Mouse (Mus musculus): Measurements from ENCODE around the gene 4930550C14Rik. TPM values are rescaled to one million over a fixed set of nuclear protein-coding genes. Genes with fewer than 3 reads are reported as not detected.

Gene 4930550C14Rik
- 0.43 and 0.45 TPM in 2 replicates for polyA plus RNA-seq (2015; fragmentation: Nextera tagmentation; extraction: Ambion mirVana)

- WGBS: 22% methylated on average over 11 of the region's 11 CpGs
- Histone ChIP-seq H3K4me3 (no peak within 1 kb of the TSS), H3K36me3 (no peaks in the 10 kb centered on the region), H3K4me1 (replicated peaks) (peaks cover 30% of the 10 kb centered on the region), H3K27ac (peak within 1 kb of the TSS; percentile 62; the same call in 1 of the 2 replicates), H3K4me2 (peak within 1 kb of the TSS; percentile 40), H3K9me3 (no peaks in the 10 kb centered on the region), H3K9ac (no peak within 1 kb of the TSS), H3K27me3 (no peaks in the 10 kb centered on the region)
- ATAC-seq (ENCODE audit: low FRiP score): no peak
Observed at GRCm38 (mm10) chr9:53402291-53402711, at the start of gene 4930550C14Rik. TSS of gene 4930550C14Rik (plus strand) at chr9:53402325.

DNA sequence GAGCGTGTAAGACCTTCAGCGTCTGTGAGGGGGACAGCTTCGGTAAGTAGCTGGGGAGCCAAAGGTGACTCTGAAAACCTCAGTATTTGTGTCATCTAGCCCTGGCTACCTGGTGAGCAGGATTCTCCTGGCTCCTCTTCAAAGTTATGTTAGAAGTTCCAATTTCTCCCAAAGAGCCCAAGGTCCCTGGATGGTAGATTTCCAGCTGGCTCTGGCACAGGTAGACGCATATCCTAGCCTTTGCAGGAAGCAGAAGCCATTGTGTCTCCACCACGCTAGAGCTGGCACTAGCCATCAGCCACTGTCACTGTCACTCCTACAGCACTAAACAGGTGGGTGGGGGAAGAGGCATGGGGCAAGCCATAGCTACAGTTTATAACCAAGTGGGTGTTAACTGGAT is 49.0 kb upstream of the 4930550C14Rik start:
- H3K4me2 ChIP-seq: no peak overlapping the region
- H3K27ac ChIP-seq: no peak overlapping the region
- no peaks in the 10 kb centered on the region for H3K27me3 ChIP-seq
- no peak overlapping the region for H3K9ac ChIP-seq
- ATAC-seq (ENCODE audit: low FRiP score): no peak
- no peaks in the 10 kb centered on the region for H3K4me1 ChIP-seq (replicated peaks)
- 92% methylated on average over 5 of the region's 5 CpGs for WGBS
- no peaks in the 10 kb centered on the region for H3K36me3 ChIP-seq
- H3K4me3 ChIP-seq: no peak overlapping the region
- 0 out of 2 replicates have a peak, but pooled peaks cover 5% of the 10 kb centered on the region for H3K9me3 ChIP-seq

DNA sequence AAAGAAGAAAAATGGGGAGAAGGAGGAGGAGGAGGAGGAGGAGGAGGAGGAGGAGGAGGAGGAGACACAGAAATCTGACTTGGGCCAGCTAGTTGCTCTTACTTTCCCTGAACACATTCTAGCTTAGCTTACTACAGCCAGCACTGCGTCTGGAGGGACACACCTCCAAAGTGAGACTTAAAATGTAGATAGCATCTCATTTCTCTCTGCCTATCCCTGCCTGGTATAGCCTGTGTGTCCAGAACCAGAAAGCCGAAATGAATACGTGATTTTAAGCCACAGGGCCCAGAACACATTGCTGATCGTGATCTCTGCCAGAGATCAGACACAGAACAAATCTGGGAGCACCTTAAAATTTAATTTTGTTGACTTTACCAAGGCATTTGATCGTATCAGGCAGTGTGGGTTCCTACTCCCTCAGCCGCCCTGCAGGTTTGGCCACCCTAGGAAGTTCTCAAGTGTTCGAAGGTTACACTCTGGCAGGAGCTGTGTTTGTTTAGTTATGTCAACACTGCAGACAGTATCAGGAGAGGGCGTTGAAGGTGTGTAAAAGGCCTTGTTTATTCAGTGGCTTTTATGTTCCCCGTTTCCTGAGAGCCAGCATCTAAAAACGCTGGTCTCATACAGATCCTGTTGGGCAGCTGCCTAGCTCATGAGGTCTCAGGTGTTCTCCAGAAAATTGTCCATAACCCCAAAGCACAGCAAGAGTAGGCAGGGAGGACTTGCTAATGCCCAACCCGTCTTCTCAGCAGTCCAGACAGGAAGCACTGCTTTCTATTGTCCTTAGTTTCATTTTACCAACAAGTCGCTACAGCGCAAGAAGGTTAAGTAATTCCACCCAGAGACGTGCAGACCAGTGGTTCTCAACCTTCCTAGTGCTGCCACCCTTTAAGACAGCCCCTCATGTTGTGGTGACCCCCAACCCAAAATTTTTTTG is 45.6 kb upstream of the 4930550C14Rik start:
- Histone ChIP-seq H3K27ac (no peak overlapping the region), H3K36me3 (no peaks in the 10 kb centered on the region), H3K4me2 (no peak overlapping the region), H3K9me3 (no peaks in the 10 kb centered on the region), H3K9ac (no peak overlapping the region), H3K27me3 (no peaks in the 10 kb centered on the region), H3K4me3 (no peak overlapping the region), H3K4me1 (replicated peaks) (no peaks in the 10 kb centered on the region)
- WGBS: 78% methylated on average over 14 of the region's 14 CpGs
- no peak for ATAC-seq (ENCODE audit: low FRiP score)

DNA sequence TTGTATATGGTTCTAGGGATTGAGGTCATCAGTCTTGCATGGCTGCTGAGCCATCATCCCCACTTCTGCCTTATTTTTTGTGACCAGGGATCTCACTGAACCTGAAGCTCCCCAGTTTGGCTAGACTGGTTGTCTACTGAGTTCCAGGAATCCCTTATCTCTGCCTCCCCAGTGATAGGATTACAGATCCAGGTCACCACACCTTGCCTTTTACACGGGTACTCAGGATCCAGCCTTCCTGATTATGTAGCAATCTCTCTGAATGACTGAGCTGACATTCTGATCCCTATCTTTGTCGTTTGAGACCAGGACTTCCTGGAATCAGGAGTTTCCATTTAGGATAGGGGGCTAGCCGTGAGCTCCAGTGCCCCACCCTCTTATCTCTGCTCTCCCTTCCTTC is 30.8 kb upstream of the 4930550C14Rik start:
- Histone ChIP-seq H3K9ac (no peak overlapping the region), H3K9me3 (no peaks in the 10 kb centered on the region), H3K4me1 (replicated peaks) (no peaks in the 10 kb centered on the region), H3K4me2 (no peak overlapping the region), H3K4me3 (no peak overlapping the region), H3K36me3 (no peaks in the 10 kb centered on the region), H3K27ac (no peak overlapping the region), H3K27me3 (no peaks in the 10 kb centered on the region)
- no peak for ATAC-seq (ENCODE audit: low FRiP score)
- 71% methylated on average over 3 of the region's 3 CpGs for WGBS

- H3K4me2 ChIP-seq: no peak overlapping the region
- no peaks in the 10 kb centered on the region for H3K27me3 ChIP-seq
- H3K9ac ChIP-seq: no peak overlapping the region
- H3K4me3 ChIP-seq: no peak overlapping the region
- WGBS: 84% methylated on average over 4 of the region's 4 CpGs
- H3K9me3 ChIP-seq: no peaks in the 10 kb centered on the region
- H3K36me3 ChIP-seq: no peaks in the 10 kb centered on the region
- H3K27ac ChIP-seq: no peak overlapping the region
- no peak for ATAC-seq (ENCODE audit: low FRiP score)
- no peaks in the 10 kb centered on the region for H3K4me1 ChIP-seq (replicated peaks)
Observed at GRCm38 (mm10) chr9:53375907-53376306, 26.2 kb upstream of the 4930550C14Rik start.

- Histone ChIP-seq H3K4me3 (no peak overlapping the region), H3K27ac (no peak overlapping the region), H3K9me3 (no peaks in the 10 kb centered on the region), H3K27me3 (no peaks in the 10 kb centered on the region), H3K4me2 (no peak overlapping the region), H3K9ac (no peak overlapping the region), H3K36me3 (no peaks in the 10 kb centered on the region), H3K4me1 (replicated peaks) (no peaks in the 10 kb centered on the region)
- 84% methylated on average over 13 of the region's 13 CpGs for WGBS
- ATAC-seq (ENCODE audit: low FRiP score): no peak
Observed at GRCm38 (mm10) chr9:53376820-53377219, 25.3 kb upstream of the 4930550C14Rik start.

DNA sequence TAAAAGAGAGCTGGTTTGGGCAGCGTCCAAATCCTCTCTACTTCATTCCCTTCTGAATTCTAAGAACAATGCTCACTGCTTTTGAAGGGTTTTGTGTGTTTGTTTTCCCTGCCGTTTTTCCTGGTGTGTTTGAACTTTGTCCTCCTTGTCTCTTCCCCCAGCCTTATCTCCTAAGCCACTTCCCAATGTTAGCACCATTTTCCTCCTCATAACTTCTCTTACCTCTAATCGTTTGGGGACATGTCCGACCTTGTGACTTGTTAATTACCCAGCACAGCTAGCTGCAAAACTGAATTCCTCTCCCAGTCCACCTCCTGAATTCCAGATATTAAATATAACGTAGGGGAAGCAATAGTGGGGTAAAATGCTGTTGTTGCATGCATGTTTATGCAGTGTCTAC is 24.5 kb upstream of the 4930550C14Rik start:
- WGBS: 75% methylated on average over 5 of the region's 5 CpGs
- Histone ChIP-seq H3K4me3 (no peak overlapping the region), H3K27ac (no peak overlapping the region), H3K4me1 (replicated peaks) (no peaks in the 10 kb centered on the region), H3K36me3 (no peaks in the 10 kb centered on the region), H3K9me3 (no peaks in the 10 kb centered on the region), H3K27me3 (no peaks in the 10 kb centered on the region), H3K4me2 (no peak overlapping the region), H3K9ac (no peak overlapping the region)
- ATAC-seq (ENCODE audit: low FRiP score): no peak

- Histone ChIP-seq H3K27me3 (0 out of 2 replicates have a peak, but pooled peaks cover 2% of the 10 kb centered on the region), H3K27ac (no peak overlapping the region), H3K9me3 (no peaks in the 10 kb centered on the region), H3K9ac (no peak overlapping the region), H3K4me3 (no peak overlapping the region), H3K4me2 (no peak overlapping the region), H3K4me1 (replicated peaks) (no peaks in the 10 kb centered on the region), H3K36me3 (no peaks in the 10 kb centered on the region)
- ATAC-seq (ENCODE audit: low FRiP score): no peak
- WGBS: 78% methylated on average over 3 of the region's 3 CpGs
Observed at GRCm38 (mm10) chr9:53378171-53378570, 24.0 kb upstream of the 4930550C14Rik start.

- no peak overlapping the region for H3K4me2 ChIP-seq
- no peak overlapping the region for H3K27ac ChIP-seq
- no peak overlapping the region for H3K4me3 ChIP-seq
- H3K9me3 ChIP-seq: no peaks in the 10 kb centered on the region
- no peaks in the 10 kb centered on the region for H3K36me3 ChIP-seq
- H3K9ac ChIP-seq: no peak overlapping the region
- 87% methylated on average over 2 of the region's 2 CpGs for WGBS
- 0 out of 2 replicates have a peak, but pooled peaks cover 2% of the 10 kb centered on the region for H3K27me3 ChIP-seq
- no peak for ATAC-seq (ENCODE audit: low FRiP score)
- H3K4me1 ChIP-seq (replicated peaks): peaks cover 12% of the 10 kb centered on the region; the same call in 1 of the 2 replicates
Observed at GRCm38 (mm10) chr9:53380595-53380994, 21.5 kb upstream of the 4930550C14Rik start.

GRCm38 (mm10) chr9:53381113-53381615 is 21.0 kb upstream of the 4930550C14Rik start:
- Histone ChIP-seq H3K4me2 (no peak overlapping the region), H3K27me3 (0 out of 2 replicates have a peak, but pooled peaks cover 2% of the 10 kb centered on the region), H3K9me3 (no peaks in the 10 kb centered on the region), H3K9ac (no peak overlapping the region), H3K36me3 (no peaks in the 10 kb centered on the region), H3K4me1 (replicated peaks) (peaks cover 12% of the 10 kb centered on the region; the same call in 1 of the 2 replicates), H3K27ac (no peak overlapping the region), H3K4me3 (no peak overlapping the region)
- WGBS: 88% methylated on average over 5 of the region's 5 CpGs
- ATAC-seq (ENCODE audit: low FRiP score): no peak

DNA sequence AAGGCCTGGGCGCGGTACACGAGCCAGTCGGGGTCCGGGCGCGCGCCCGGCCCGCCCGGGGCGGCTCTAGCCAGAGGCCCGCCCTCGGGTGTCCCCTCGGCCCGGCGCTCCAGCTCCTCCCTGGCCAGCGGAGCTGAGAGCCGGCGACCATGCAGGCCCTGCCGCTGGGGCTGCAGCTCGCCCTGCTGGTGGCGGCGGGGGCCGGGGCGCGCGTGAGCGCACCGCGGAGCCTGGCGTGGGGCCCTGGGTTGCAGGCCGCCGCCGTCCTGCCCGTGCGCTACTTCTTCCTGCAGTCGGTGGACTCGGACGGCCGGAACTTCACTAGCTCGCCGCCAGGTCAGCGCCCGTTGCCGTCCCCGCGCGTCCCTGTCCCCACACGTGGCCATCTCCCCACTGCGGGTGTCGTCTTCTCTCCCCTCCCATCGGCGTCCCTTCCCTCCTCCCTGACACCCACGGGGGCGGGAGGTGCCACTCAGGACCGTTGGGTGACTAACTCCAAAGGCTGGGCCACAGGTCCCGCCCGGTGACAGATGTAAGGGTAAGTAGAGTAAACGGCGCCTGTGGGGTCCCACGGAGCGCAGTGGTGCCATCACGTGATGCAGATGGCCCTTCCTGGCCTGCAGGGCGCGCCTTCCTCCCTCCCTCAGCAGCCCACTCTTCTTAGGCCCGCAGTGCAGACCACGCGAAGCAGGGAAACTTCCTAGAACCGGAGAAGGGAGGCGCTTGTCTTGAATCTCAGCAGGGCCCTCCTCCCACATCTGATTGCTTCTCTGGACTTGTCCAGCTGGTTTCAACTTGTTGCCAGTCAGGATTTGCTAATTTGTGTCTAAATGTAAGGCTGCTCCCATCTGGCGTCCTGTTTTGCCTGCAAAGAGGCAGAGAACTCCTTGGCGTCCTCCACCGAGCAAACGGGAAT is 17.9 kb upstream of the 4930550C14Rik start, which contains the start of gene Kdelc2:
Gene Kdelc2, plus strand, starts transcription at position 75 of the 916 bp plus-strand sequence.
- peak within 1 kb of the TSS; percentile 85 for H3K27ac ChIP-seq
- under 1% methylated on average over 71 of the region's 75 CpGs for WGBS
- H3K9me3 ChIP-seq: no peaks in the 10 kb centered on the region
- 0 out of 2 replicates have a peak, but pooled peaks cover 2% of the 10 kb centered on the region for H3K27me3 ChIP-seq
- H3K4me3 ChIP-seq: peak within 1 kb of the TSS; percentile 70
- ATAC-seq (ENCODE audit: low FRiP score): peak; percentile 95
- H3K4me2 ChIP-seq: peak within 1 kb of the TSS; percentile 99
- H3K4me1 ChIP-seq (replicated peaks): peaks cover 12% of the 10 kb centered on the region; the same call in 1 of the 2 replicates
- no peaks in the 10 kb centered on the region for H3K36me3 ChIP-seq
- peak within 1 kb of the TSS; percentile 80 for H3K9ac ChIP-seq
